Mouse (Mus musculus) heart, postnatal 0 days (tissue): ENCODE measurements around the gene Cldn5.

Experiments
- CTCF ChIP-seq: IDR thresholded peaks from 2 replicates; pipeline ENCODE4 v1.5.1; 2016; ENCODE audit warnings: antibody characterized with exemption, control low read depth, low read depth
- EP300 ChIP-seq: IDR thresholded peaks from 2 replicates; pipeline ENCODE4 v1.6.1; 2016; ENCODE audit warnings: antibody characterized with exemption, low read depth

DNA sequence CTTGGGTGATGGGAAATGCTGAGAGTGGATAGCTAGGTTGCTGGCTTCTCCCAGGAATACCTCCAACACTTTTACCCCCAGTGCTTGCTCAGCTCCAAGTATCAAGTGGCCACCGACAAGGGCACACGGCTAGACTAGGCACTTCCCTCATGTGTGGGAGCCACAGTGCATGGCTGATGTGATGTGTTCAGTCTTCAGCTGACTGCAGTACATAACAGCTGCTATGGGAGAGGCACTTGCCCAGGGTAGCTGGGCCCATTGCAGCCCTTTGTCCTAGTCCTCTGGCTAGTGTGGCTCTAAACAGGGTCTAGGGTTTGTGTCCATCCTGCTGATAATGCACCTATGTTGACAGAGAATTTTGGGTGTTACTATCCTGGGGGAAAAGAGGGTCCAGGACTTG is 1.8 kb downstream of the Cldn5 start:
- TF ChIP-seq CTCF, result no peak
- no peak for TF ChIP-seq EP300
